Mouse (Mus musculus) forebrain, embryonic 16.5 days (tissue): ENCODE results near the gene Olfr164. TPM values are rescaled to one million over a fixed set of nuclear protein-coding genes. Genes with fewer than 3 reads are reported as not detected.

Experiments used
- microRNA-seq: library from miRNA; unstranded; fragments of <30 nt; microRNA quantifications from one replicate; pipeline ENCODE4, GENCODE M21; 2017
- polyA plus RNA-seq: library from polyadenylated mRNA; unstranded; fragments of >200 nt; fragmentation: Nextera tagmentation; extraction: Ambion mirVana; gene quantifications from 2 replicates; pipeline ENCODE4 v1.2.1, GENCODE M21; 2015

Gene Olfr164
- polyA plus RNA-seq, 1 experiment from 2014 or later = not detected

Small RNAs within 50 kb of the gene (microRNA-seq; reads per million reads assigned to microRNA genes)
- not detected for gene Gm23612

Other genes with a start within 250 kb of the Olfr164 start
- gene Olfr165, start 109.1 kb upstream of the Olfr164 start, polyA plus RNA-seq = not detected in 2 replicates
- gene Olfr166, start 169.6 kb upstream of the Olfr164 start, polyA plus RNA-seq = not detected in 2 replicates
- gene Olfr167, start 208.2 kb upstream of the Olfr164 start, polyA plus RNA-seq = not detected in 2 replicates
- gene Olfr168, start 221.5 kb upstream of the Olfr164 start, polyA plus RNA-seq = not detected in 2 replicates